Mouse (Mus musculus) midbrain, embryonic 10.5 days (tissue): ENCODE data around the gene 1700019D03Rik. TPM values are rescaled to one million over a fixed set of nuclear protein-coding genes. Genes with fewer than 3 reads are reported as not detected.

ENCODE experiments used
- DNase-seq: peaks from one replicate; pipeline ENCODE4 v3.0.0-alpha.2; 2017; ENCODE audit warnings: low spot score
- H3K27ac ChIP-seq: fragments of 300-500 bp; sonication (generic); replicated peaks from 2 replicates; pipeline ENCODE4 v1.5.1; 2016; ENCODE audit warnings: mild to moderate bottlenecking
- H3K27me3 ChIP-seq: fragments of 300-500 bp; sonication (generic); 2 replicates; pipeline ENCODE4 v1.6.1; 2016; ENCODE audit warnings: low read depth, mild to moderate bottlenecking; ENCODE audit not compliant: poor library complexity, severe bottlenecking
- H3K36me3 ChIP-seq: fragments of 300-500 bp; sonication (generic); 2 replicates; pipeline ENCODE4 v1.6.1; 2016; ENCODE audit warnings: mild to moderate bottlenecking, moderate library complexity
- H3K4me1 ChIP-seq: fragments of 300-500 bp; sonication (generic); 2 replicates; pipeline ENCODE4 v1.6.1; 2016
- H3K4me3 ChIP-seq: fragments of 300-500 bp; sonication (generic); 2 replicates; pipeline ENCODE4 v1.5.1; 2016; ENCODE audit warnings: mild to moderate bottlenecking, moderate library complexity
- H3K9me3 ChIP-seq: fragments of 300-500 bp; sonication (generic); replicated peaks from 2 replicates; pipeline ENCODE4 v1.6.1; 2016; ENCODE audit warnings: mild to moderate bottlenecking
- WGBS: fragments of 180-500 bp; shearing (Covaris S2); methylation state at CpG from one replicate; pipeline ENCODE4 v1.1.7; 2016; 5-methylcytosine and 5-hydroxymethylcytosine counted together
- polyA plus RNA-seq: library from polyadenylated mRNA; unstranded; fragments of >200 nt; fragmentation: Nextera tagmentation; extraction: Ambion mirVana; gene quantifications from 2 replicates; pipeline ENCODE4 v1.2.1, GENCODE M21; 2016

Gene 1700019D03Rik
- polyA plus RNA-seq, 1 experiment from 2014 or later = 2.7 TPM

DNA sequence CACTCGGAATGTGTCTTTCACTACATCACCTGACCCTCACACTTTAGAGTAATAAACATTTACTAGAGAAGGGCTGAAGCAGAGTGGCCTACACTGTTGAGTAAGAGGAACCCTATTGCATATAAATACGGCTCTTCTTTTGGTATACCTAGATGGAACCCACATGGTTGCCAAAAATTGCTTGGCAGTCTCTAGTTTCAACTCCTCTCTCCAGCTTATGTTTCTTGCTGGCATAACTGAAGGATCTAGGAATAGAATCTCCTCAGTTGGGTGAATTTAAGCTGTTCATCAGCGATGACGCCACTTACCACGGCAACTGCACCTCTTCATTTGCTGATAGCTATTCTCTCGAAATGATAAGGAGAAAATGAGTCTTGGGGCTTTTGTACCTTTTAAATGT lies 5.3 kb downstream of the 1700019D03Rik start:
- no peak for DNase-seq
- Histone ChIP-seq H3K4me3 (no peak overlapping the region), H3K36me3 (no peaks in the 10 kb centered on the region), H3K27me3 (no peaks in the 10 kb centered on the region), H3K4me1 (no peaks in the 10 kb centered on the region), H3K9me3 (no peaks in the 10 kb centered on the region), H3K27ac (no peak overlapping the region)
- WGBS = 91% methylated on average over 6 of the region's 6 CpGs

GRCm38 (mm10) chr1:52986692-52987091 lies 33.3 kb downstream of the 1700019D03Rik start:
- Histone ChIP-seq H3K4me3 (no peak overlapping the region), H3K36me3 (no peaks in the 10 kb centered on the region), H3K27ac (no peak overlapping the region), H3K27me3 (no peaks in the 10 kb centered on the region), H3K9me3 (no peaks in the 10 kb centered on the region), H3K4me1 (no peaks in the 10 kb centered on the region)
- no peak for DNase-seq
- 76% methylated on average over 5 of the region's 5 CpGs for WGBS

GRCm38 (mm10) chr1:52973198-52973597 lies 46.8 kb downstream of the 1700019D03Rik start:
- no peaks in the 10 kb centered on the region for H3K27me3 ChIP-seq
- H3K36me3 ChIP-seq = no peaks in the 10 kb centered on the region
- no peak for DNase-seq
- H3K4me3 ChIP-seq = no peak overlapping the region
- 82% methylated on average over 5 of the region's 5 CpGs for WGBS
- H3K4me1 ChIP-seq = no peaks in the 10 kb centered on the region
- no peak overlapping the region for H3K27ac ChIP-seq
- no peaks in the 10 kb centered on the region for H3K9me3 ChIP-seq

- DNase-seq = no peak
- no peaks in the 10 kb centered on the region for H3K9me3 ChIP-seq
- H3K36me3 ChIP-seq = no peaks in the 10 kb centered on the region
- WGBS = 82% methylated on average over 2 of the region's 2 CpGs
- H3K27me3 ChIP-seq = no peaks in the 10 kb centered on the region
- no peaks in the 10 kb centered on the region for H3K4me1 ChIP-seq
- no peak overlapping the region for H3K27ac ChIP-seq
- no peak overlapping the region for H3K4me3 ChIP-seq
These were observed 48.0 kb downstream of the 1700019D03Rik start for GRCm38 (mm10) chr1:52971881-52972503.

DNA sequence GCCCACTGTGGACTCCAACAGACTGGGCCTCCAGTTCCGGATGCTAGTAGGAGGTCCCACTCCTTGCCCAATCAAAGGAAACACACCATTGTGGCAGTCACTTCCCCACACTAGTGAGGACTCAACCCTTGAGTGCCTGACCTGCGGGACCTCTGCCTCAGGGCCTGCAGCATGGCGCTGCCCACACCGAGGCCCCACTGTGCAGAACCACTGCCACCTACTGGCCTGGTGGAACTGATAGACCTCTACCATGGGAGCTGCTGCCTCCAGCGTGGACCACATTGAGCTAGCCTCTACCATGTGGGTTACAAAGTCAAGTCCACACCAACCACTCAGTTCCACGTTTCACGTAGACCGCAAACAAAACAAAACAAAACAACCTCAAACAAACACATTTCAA lies 55.4 kb downstream of the 1700019D03Rik start:
- Histone ChIP-seq H3K27me3 (no peaks in the 10 kb centered on the region), H3K36me3 (no peaks in the 10 kb centered on the region), H3K4me1 (no peaks in the 10 kb centered on the region), H3K27ac (no peak overlapping the region), H3K9me3 (no peaks in the 10 kb centered on the region), H3K4me3 (no peak overlapping the region)
- WGBS = 70% methylated on average over 8 of the region's 8 CpGs
- no peak for DNase-seq

DNA sequence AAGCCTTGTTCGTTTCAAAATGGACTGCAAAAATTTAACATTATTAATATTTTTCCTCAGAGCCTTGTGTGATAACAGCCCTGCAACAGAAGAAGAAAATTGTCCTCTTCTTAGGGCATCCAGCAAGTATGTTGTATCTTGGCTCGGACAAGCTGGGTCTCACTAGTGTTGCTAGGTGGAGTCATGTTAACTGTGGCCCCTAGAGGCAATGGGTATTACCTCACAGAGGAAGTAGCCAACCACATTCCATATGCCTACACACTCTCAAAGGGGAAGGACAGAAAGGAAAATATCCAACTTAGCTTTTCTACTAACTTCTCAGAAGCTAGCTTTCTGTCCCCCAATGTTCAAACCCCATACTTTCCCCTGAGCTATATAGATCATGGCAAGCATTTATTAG lies 56.9 kb downstream of the 1700019D03Rik start:
- 81% methylated on average over 2 of the region's 2 CpGs for WGBS
- Histone ChIP-seq H3K27me3 (no peaks in the 10 kb centered on the region), H3K27ac (no peak overlapping the region), H3K36me3 (no peaks in the 10 kb centered on the region), H3K4me1 (no peaks in the 10 kb centered on the region), H3K9me3 (no peaks in the 10 kb centered on the region), H3K4me3 (no peak overlapping the region)
- DNase-seq = no peak

- Histone ChIP-seq H3K4me1 (no peaks in the 10 kb centered on the region), H3K9me3 (no peaks in the 10 kb centered on the region), H3K27ac (no peak overlapping the region), H3K4me3 (no peak overlapping the region), H3K27me3 (no peaks in the 10 kb centered on the region), H3K36me3 (no peaks in the 10 kb centered on the region)
- WGBS = 85% methylated on average over 6 of the region's 6 CpGs
- no peak for DNase-seq
These were observed 59.8 kb downstream of the 1700019D03Rik start for GRCm38 (mm10) chr1:52960191-52960590.

GRCm38 (mm10) chr1:52956746-52957145 lies 63.2 kb downstream of the 1700019D03Rik start:
- Histone ChIP-seq H3K27me3 (peaks cover 24% of the 10 kb centered on the region), H3K9me3 (no peaks in the 10 kb centered on the region), H3K4me3 (no peak overlapping the region), H3K36me3 (no peaks in the 10 kb centered on the region), H3K4me1 (peaks cover 21% of the 10 kb centered on the region), H3K27ac (no peak overlapping the region)
- 66% methylated on average over 4 of the region's 4 CpGs for WGBS
- DNase-seq = no peak

GRCm38 (mm10) chr1:52955102-52955501 lies 64.9 kb downstream of the 1700019D03Rik start:
- Histone ChIP-seq H3K9me3 (no peaks in the 10 kb centered on the region), H3K36me3 (no peaks in the 10 kb centered on the region), H3K4me1 (peaks cover 24% of the 10 kb centered on the region), H3K27me3 (peaks cover 26% of the 10 kb centered on the region), H3K4me3 (no peak overlapping the region), H3K27ac (no peak overlapping the region)
- WGBS = 40% methylated on average over 6 of the region's 6 CpGs
- DNase-seq = no peak

DNA sequence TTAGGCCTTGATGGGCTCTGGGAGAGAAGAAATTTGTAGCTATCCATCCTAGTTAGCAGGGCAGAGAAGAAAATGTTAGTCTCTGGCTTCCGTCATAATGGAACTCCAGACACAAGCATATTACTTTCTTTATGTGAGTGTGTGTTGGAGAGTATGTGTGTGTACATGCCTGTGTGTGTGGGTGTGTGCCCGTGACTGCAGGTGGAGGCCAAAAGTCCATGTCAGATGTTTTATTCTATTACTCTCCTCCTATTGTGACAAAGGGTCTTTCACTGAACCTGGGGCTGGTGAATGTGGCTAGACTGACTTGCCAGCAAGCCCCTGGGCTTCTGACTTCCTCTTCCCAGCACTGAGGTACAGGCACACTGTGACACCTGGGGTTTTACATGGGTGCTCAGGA lies 65.5 kb downstream of the 1700019D03Rik start:
- Histone ChIP-seq H3K4me3 (no peak overlapping the region), H3K36me3 (no peaks in the 10 kb centered on the region), H3K27me3 (peaks cover 26% of the 10 kb centered on the region), H3K9me3 (no peaks in the 10 kb centered on the region), H3K4me1 (peaks cover 24% of the 10 kb centered on the region), H3K27ac (no peak overlapping the region)
- 90% methylated on average over 2 of the region's 2 CpGs for WGBS
- DNase-seq = no peak

DNA sequence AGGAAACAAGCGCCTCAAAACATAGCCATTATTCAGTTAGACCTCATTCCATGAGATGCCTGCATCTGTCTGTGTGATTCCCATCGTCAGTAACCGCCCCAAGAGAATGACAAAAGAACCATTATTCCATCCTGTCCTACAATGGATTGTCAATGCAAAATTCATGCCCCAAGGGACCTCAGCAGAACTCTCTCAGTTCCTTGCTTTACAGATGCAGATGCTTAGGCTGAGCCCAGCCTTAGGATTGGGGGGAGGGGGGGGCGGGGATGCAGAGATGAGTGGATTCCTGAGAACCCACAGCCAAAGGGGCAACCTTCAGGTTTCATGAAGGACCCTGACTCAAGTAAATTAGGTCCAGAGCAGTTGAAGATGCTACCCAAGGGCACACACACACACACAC lies 66.4 kb downstream of the 1700019D03Rik start:
- WGBS = 9% methylated on average over 4 of the region's 4 CpGs
- DNase-seq = no peak

DNA sequence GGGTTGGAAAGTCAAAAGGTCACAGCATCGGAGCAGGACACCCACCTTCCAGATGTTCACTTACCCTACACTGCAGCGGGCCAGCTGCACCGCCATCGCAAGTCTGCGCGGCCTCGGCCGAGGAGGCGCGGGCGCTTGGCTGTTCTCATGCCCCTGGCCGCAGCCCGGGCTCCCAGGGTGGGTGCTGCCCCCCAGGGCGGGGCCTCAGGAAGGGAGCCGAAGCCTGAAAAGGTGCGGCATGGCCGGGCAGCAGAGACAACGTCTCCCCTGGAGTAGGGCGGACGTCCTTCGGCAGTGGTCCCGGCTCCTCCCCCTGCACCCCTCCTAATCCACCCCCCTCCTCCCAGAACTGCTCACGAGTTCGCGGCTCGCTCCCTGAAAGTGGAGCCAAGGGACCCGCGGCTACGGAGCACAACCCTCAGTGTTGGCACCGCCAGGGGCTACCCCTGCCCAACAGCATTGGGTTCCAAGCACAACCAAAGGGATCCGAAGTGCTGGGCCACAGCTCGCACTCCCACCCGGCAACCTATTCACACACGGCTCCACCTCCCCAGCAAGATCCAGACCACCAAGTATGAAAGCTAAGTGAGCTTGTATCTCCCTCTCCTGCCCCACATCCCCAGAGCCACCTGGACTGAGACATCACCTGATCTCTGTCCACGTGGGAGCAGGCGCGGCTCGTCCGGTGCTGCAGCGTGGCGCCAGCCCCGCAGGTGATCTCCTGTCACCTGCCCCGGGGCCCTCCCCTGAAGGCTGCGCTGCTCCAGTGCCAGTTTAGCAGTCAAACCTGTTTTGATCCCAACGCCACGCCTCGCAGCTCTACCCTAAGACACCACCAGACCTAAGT lies 67.2 kb downstream of the 1700019D03Rik start:
- DNase-seq = peak; percentile 50
- Histone ChIP-seq H3K9me3 (no peaks in the 10 kb centered on the region), H3K4me3 (peak overlapping the region; percentile 71), H3K27me3 (peaks cover 26% of the 10 kb centered on the region), H3K36me3 (no peaks in the 10 kb centered on the region), H3K27ac (peak overlapping the region; percentile 79), H3K4me1 (peaks cover 24% of the 10 kb centered on the region)
- under 1% methylated on average over 46 of the region's 47 CpGs for WGBS

More for the DNA sequence above, 66.4 kb downstream of the 1700019D03Rik start:
- Histone ChIP-seq H3K4me3 (peak overlapping the region; percentile 71), H3K27ac (no peak overlapping the region), H3K4me1 (peaks cover 24% of the 10 kb centered on the region), H3K27me3 (peaks cover 26% of the 10 kb centered on the region), H3K36me3 (no peaks in the 10 kb centered on the region), H3K9me3 (no peaks in the 10 kb centered on the region)

DNA sequence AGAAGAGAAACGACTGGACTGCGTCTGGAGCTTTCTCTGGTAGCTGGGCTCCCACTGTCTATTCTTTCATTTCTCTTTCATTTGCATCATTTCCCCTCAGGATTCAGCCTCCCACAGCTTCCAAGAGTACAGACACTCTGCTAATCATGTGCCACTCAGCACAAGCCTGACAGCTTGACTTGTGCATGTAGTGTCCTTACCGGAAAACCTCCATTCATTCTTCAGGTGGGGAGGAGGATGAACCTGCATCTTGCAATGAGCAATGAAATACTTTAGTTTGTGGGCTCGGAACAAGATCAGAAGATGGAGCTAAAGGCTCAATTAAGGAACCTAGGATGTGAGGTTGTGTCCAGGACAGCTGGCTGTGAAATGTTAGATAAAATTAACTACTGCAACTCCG lies 67.8 kb downstream of the 1700019D03Rik start:
- Histone ChIP-seq H3K4me3 (peak overlapping the region; percentile 71), H3K4me1 (peaks cover 24% of the 10 kb centered on the region), H3K27ac (no peak overlapping the region; the same call in 1 of the 2 replicates), H3K36me3 (no peaks in the 10 kb centered on the region), H3K27me3 (peaks cover 26% of the 10 kb centered on the region), H3K9me3 (no peaks in the 10 kb centered on the region)
- no peak for DNase-seq
- 12% methylated on average over 5 of the region's 5 CpGs for whole genome bisulfite sequencing
